Mouse (Mus musculus) left cerebral cortex, adult 2 months (tissue): Measurements from ENCODE around the gene Cers6. TPM values are rescaled to one million over a fixed set of nuclear protein-coding genes. Genes with fewer than 3 reads are reported as not detected.

Experiments
- DNase-seq, 2 experiments: peaks; one replicate each; pipeline ENCODE4 v3.0.0; 2021 to 2022; ENCODE audit warnings: low spot score in 2 of 2, mixed read lengths in 1 of 2; ENCODE audit errors: extremely low spot score in 1 of 2
- H3K27ac ChIP-seq: fragments of 200-600 bp; 2 replicates; pipeline ENCODE4 v1.8.1; 2022
- H3K4me3 ChIP-seq: fragments of 200-600 bp; 2 replicates; pipeline ENCODE4 v1.8.1; 2022
- CTCF ChIP-seq: fragments of 200-600 bp; IDR thresholded peaks from 2 replicates; pipeline ENCODE4 v1.8.1; 2022; ENCODE audit warnings: antibody characterized with exemption, mild to moderate bottlenecking, moderate library complexity
- intact Hi-C: fragments of 180-260 bp; cut with DNase I; formaldehyde crosslinking; loops from one replicate; pipeline ENCODE4 v1.15.1; 2025
- total RNA-seq, 2 experiments: library from RNA; stranded (reverse); gene quantifications; 2 replicates each; pipeline ENCODE4 v1.2.3; 2021

Gene Cers6
- total RNA-seq, 2 experiments from 2014 or later, result 69.3 to 82.7 TPM

- no peak for TF ChIP-seq CTCF
- Histone ChIP-seq H3K27ac (no peak overlapping the region), H3K4me3 (no peak overlapping the region)
- intact Hi-C loops, result no loop called here
- no peak for DNase-seq
These were observed 45.7 kb downstream of the Cers6 start for GRCm38 (mm10) chr2:68906921-68907320.

- no peak for DNase-seq
- no peak for TF ChIP-seq CTCF
- intact Hi-C loops, result no loop called here
- Histone ChIP-seq H3K4me3 (no peak overlapping the region; the same call in 1 of the 2 replicates), H3K27ac (peak overlapping the region; percentile 52)
These were observed 46.7 kb downstream of the Cers6 start for GRCm38 (mm10) chr2:68907721-68908463.

GRCm38 (mm10) chr2:68910727-68911126 lies 49.5 kb downstream of the Cers6 start:
- DNase-seq, result no peak
- Histone ChIP-seq H3K4me3 (no peak overlapping the region), H3K27ac (no peak overlapping the region; the same call in 1 of the 2 replicates)
- no peak for TF ChIP-seq CTCF
- intact Hi-C loops, result loop anchor here (1.0 kb wide), 1 partner anchor 26 kb away; no protein-coding TSS in a partner anchor

- TF ChIP-seq CTCF, result no peak
- DNase-seq, result no peak
- Histone ChIP-seq H3K27ac (peak overlapping the region; percentile 26; the same call in 1 of the 2 replicates), H3K4me3 (no peak overlapping the region)
- intact Hi-C loops, result loop anchor here (1.0 kb wide), 1 partner anchor 28 kb away; no protein-coding TSS in a partner anchor
These were observed 50.6 kb downstream of the Cers6 start for GRCm38 (mm10) chr2:68911587-68912483.

GRCm38 (mm10) chr2:68915742-68916141 lies 54.5 kb downstream of the Cers6 start:
- intact Hi-C loops, result no loop called here
- H3K27ac ChIP-seq, result no peak overlapping the region
- no peak overlapping the region for H3K4me3 ChIP-seq
- no peak for TF ChIP-seq CTCF
- DNase-seq, result no peak

- no peak for TF ChIP-seq CTCF
- Histone ChIP-seq H3K4me3 (no peak overlapping the region), H3K27ac (no peak overlapping the region)
- DNase-seq, result no peak
- intact Hi-C loops, result no loop called here
These were observed 55.1 kb downstream of the Cers6 start for GRCm38 (mm10) chr2:68916299-68916698.

GRCm38 (mm10) chr2:68917010-68917409 lies 55.8 kb downstream of the Cers6 start:
- no peak for DNase-seq
- Histone ChIP-seq H3K27ac (no peak overlapping the region), H3K4me3 (no peak overlapping the region)
- no peak for TF ChIP-seq CTCF
- intact Hi-C loops, result no loop called here

- DNase-seq, result no peak
- no peak for TF ChIP-seq CTCF
- intact Hi-C loops, result no loop called here
- no peak overlapping the region for H3K4me3 ChIP-seq
- H3K27ac ChIP-seq, result no peak overlapping the region
These were observed 56.3 kb downstream of the Cers6 start for GRCm38 (mm10) chr2:68917524-68917923.

GRCm38 (mm10) chr2:68924344-68924743 lies 63.1 kb downstream of the Cers6 start:
- no peak overlapping the region for H3K27ac ChIP-seq
- DNase-seq, result no peak
- intact Hi-C loops, result no loop called here
- TF ChIP-seq CTCF, result no peak
- H3K4me3 ChIP-seq, result no peak overlapping the region

GRCm38 (mm10) chr2:68925542-68925941 lies 64.3 kb downstream of the Cers6 start:
- no peak for DNase-seq
- no peak for TF ChIP-seq CTCF
- H3K4me3 ChIP-seq, result no peak overlapping the region
- intact Hi-C loops, result no loop called here
- no peak overlapping the region for H3K27ac ChIP-seq

GRCm38 (mm10) chr2:68926913-68927790 lies 65.9 kb downstream of the Cers6 start:
- H3K27ac ChIP-seq, result no peak overlapping the region
- intact Hi-C loops, result no loop called here
- no peak for DNase-seq
- TF ChIP-seq CTCF, result no peak
- H3K4me3 ChIP-seq, result no peak overlapping the region
